Mouse (Mus musculus) macrophage (primary cell): ENCODE measurements around the gene Scrt2. TPM values are rescaled to one million over a fixed set of nuclear protein-coding genes. Genes with fewer than 3 reads are reported as not detected.
"Not testable (repeated sequence)": the region's sequence is repeated elsewhere in the genome, so short reads cannot be mapped to it uniquely, and the experiment has no call there.

Source experiments
- H3K27ac ChIP-seq: fragments of 350-480 bp; formaldehyde crosslinking; 2 replicates; pipeline ENCODE4 v1.9.0; 2021
- H3K36me3 ChIP-seq: fragments of 350-480 bp; formaldehyde crosslinking; 2 replicates; pipeline ENCODE4 v1.9.0; 2021; ENCODE audit errors: inconsistent target
- H3K4me3 ChIP-seq: fragments of 350-480 bp; formaldehyde crosslinking; 2 replicates; pipeline ENCODE4 v1.9.0; 2021; ENCODE audit errors: inconsistent target
- H3K79me2 ChIP-seq: fragments of 350-480 bp; formaldehyde crosslinking; 2 replicates; pipeline ENCODE4 v1.9.0; 2021; ENCODE audit errors: inconsistent target
- WGBS: methylation state at CpG from one replicate; pipeline ENCODE4 v1.1.7; 2026; ENCODE audit warnings: inconsistent platforms; ENCODE audit not compliant: missing documents; 5-methylcytosine and 5-hydroxymethylcytosine counted together
- polyA plus RNA-seq: library from polyadenylated mRNA; stranded (reverse); fragments of 250-400 nt; gene quantifications from 3 replicates; pipeline ENCODE4 v1.2.4, GENCODE M21; 2018; ENCODE audit warnings: inconsistent platforms
- total RNA-seq, 78 experiments: library from RNA; depleted of rRNA; stranded (reverse); fragments of 250-400 nt; gene quantifications; 1 replicate in 9 of 78; 2 replicates in 24 of 78; 3 replicates in 43 of 78; 4 replicates in 2 of 78; pipeline ENCODE4 v1.2.4; 2018; ENCODE audit warnings: inconsistent platforms in 56 of 78

The Scrt2 gene
- total RNA-seq (2018; cell fraction: chromatin; rRNA removed), result under 1 TPM in 1 of 26 experiments, not detected in 25; 0.23 TPM
- total RNA-seq (2018; cell fraction: cytosol; rRNA removed), result under 1 TPM in 2 of 26 experiments, not detected in 24; 0.07 to 0.13 TPM
- total RNA-seq (2018; cell fraction: nucleus; rRNA removed), result under 1 TPM in 2 of 26 experiments, not detected in 24; 0.11 to 0.15 TPM
- polyA plus RNA-seq, result not detected in 3 replicates

GRCm38 (mm10) chr2:152080685-152081541, at the start of gene Scrt2:
Gene Scrt2, plus strand, starts transcription at chr2:152081529.
- H3K4me3 ChIP-seq, result no peak within 1 kb of the TSS
- H3K27ac ChIP-seq, result 0 out of 2 replicates have a peak within 1 kb of the TSS, but pooled peaks have one; percentile 24
- H3K36me3 ChIP-seq, result no peaks in the 10 kb centered on the region
- 1% methylated on average over 22 of the region's 24 CpGs for WGBS
- H3K79me2 ChIP-seq, result no peaks in the 10 kb centered on the region

GRCm38 (mm10) chr2:152040101-152040500, 41.2 kb upstream of the Scrt2 start:
- H3K4me3 ChIP-seq, result no peak overlapping the region
- no peaks in the 10 kb centered on the region for H3K36me3 ChIP-seq
- H3K27ac ChIP-seq, result no peak overlapping the region
- no peaks in the 10 kb centered on the region for H3K79me2 ChIP-seq

GRCm38 (mm10) chr2:152047116-152048002, 34.0 kb upstream of the Scrt2 start:
- no peak overlapping the region for H3K27ac ChIP-seq
- H3K4me3 ChIP-seq, result no peak overlapping the region
- WGBS, result 24% methylated on average over 25 of the region's 25 CpGs
- H3K36me3 ChIP-seq, result no peaks in the 10 kb centered on the region
- no peaks in the 10 kb centered on the region for H3K79me2 ChIP-seq

- H3K4me3 ChIP-seq, result no peak overlapping the region
- H3K27ac ChIP-seq, result no peak overlapping the region
- no peaks in the 10 kb centered on the region for H3K36me3 ChIP-seq
- WGBS, result under 1% methylated on average over 80 of the region's 82 CpGs
- no peaks in the 10 kb centered on the region for H3K79me2 ChIP-seq
Observed at GRCm38 (mm10) chr2:152048003-152048980, 33.0 kb upstream of the Scrt2 start.

GRCm38 (mm10) chr2:152048981-152049441, 32.3 kb upstream of the Scrt2 start:
- no peak overlapping the region for H3K27ac ChIP-seq
- H3K79me2 ChIP-seq, result no peaks in the 10 kb centered on the region
- H3K4me3 ChIP-seq, result no peak overlapping the region
- H3K36me3 ChIP-seq, result no peaks in the 10 kb centered on the region
- 2% methylated on average over 24 of the region's 24 CpGs for WGBS

GRCm38 (mm10) chr2:152049611-152050270, 31.6 kb upstream of the Scrt2 start:
- H3K36me3 ChIP-seq, result no peaks in the 10 kb centered on the region
- no peaks in the 10 kb centered on the region for H3K79me2 ChIP-seq
- WGBS, result 8% methylated on average over 13 of the region's 13 CpGs
- no peak overlapping the region for H3K4me3 ChIP-seq
- H3K27ac ChIP-seq, result no peak overlapping the region

- Histone ChIP-seq H3K27ac (no peak overlapping the region), H3K36me3 (no peaks in the 10 kb centered on the region), H3K79me2 (no peaks in the 10 kb centered on the region), H3K4me3 (no peak overlapping the region)
- 13% methylated on average over 7 of the region's 7 CpGs for WGBS
Observed at GRCm38 (mm10) chr2:152050316-152050715, 31.0 kb upstream of the Scrt2 start.

- H3K36me3 ChIP-seq, result no peaks in the 10 kb centered on the region
- 90% methylated on average over 2 of the region's 3 CpGs for WGBS
- no peaks in the 10 kb centered on the region for H3K79me2 ChIP-seq
- no peak overlapping the region for H3K4me3 ChIP-seq
- no peak overlapping the region for H3K27ac ChIP-seq
Observed at GRCm38 (mm10) chr2:152051985-152052384, 29.3 kb upstream of the Scrt2 start.

GRCm38 (mm10) chr2:152055406-152055805, 25.9 kb upstream of the Scrt2 start:
- Histone ChIP-seq H3K79me2 (no peaks in the 10 kb centered on the region), H3K36me3 (no peaks in the 10 kb centered on the region), H3K4me3 (no peak overlapping the region), H3K27ac (no peak overlapping the region)
- 85% methylated on average over 1 of the region's 1 CpGs for WGBS

- no peaks in the 10 kb centered on the region for H3K36me3 ChIP-seq
- WGBS, result 81% methylated on average over 22 of the region's 22 CpGs
- H3K4me3 ChIP-seq, result no peak overlapping the region
- H3K27ac ChIP-seq, result no peak overlapping the region
- no peaks in the 10 kb centered on the region for H3K79me2 ChIP-seq
Observed at GRCm38 (mm10) chr2:152056368-152057251, 24.7 kb upstream of the Scrt2 start.

GRCm38 (mm10) chr2:152057252-152057563, 24.1 kb upstream of the Scrt2 start:
- H3K4me3 ChIP-seq, result no peak overlapping the region
- H3K79me2 ChIP-seq, result no peaks in the 10 kb centered on the region
- no peak overlapping the region for H3K27ac ChIP-seq
- no peaks in the 10 kb centered on the region for H3K36me3 ChIP-seq
- 78% methylated on average over 9 of the region's 9 CpGs for WGBS

GRCm38 (mm10) chr2:152062817-152063216, 18.5 kb upstream of the Scrt2 start:
- WGBS, result 82% methylated on average over 3 of the region's 3 CpGs
- H3K79me2 ChIP-seq, H3K36me3 ChIP-seq, H3K4me3 ChIP-seq, H3K27ac ChIP-seq: not testable (repeated sequence)
